Mouse (Mus musculus) CD4-positive, CD25-positive, alpha-beta regulatory T cell, adult 9 weeks (primary cell): Measurements from ENCODE around the gene Plcb1. TPM values are rescaled to one million over a fixed set of nuclear protein-coding genes. Genes with fewer than 3 reads are reported as not detected.

Experiments used
- polyA plus RNA-seq: library from polyadenylated mRNA; unstranded; fragments of 100-300 nt; shearing (Covaris generic); gene quantifications from one replicate; pipeline ENCODE4 v1.2.1, GENCODE M21; 2017

The Plcb1 gene
- not detected for polyA plus RNA-seq

DNA sequence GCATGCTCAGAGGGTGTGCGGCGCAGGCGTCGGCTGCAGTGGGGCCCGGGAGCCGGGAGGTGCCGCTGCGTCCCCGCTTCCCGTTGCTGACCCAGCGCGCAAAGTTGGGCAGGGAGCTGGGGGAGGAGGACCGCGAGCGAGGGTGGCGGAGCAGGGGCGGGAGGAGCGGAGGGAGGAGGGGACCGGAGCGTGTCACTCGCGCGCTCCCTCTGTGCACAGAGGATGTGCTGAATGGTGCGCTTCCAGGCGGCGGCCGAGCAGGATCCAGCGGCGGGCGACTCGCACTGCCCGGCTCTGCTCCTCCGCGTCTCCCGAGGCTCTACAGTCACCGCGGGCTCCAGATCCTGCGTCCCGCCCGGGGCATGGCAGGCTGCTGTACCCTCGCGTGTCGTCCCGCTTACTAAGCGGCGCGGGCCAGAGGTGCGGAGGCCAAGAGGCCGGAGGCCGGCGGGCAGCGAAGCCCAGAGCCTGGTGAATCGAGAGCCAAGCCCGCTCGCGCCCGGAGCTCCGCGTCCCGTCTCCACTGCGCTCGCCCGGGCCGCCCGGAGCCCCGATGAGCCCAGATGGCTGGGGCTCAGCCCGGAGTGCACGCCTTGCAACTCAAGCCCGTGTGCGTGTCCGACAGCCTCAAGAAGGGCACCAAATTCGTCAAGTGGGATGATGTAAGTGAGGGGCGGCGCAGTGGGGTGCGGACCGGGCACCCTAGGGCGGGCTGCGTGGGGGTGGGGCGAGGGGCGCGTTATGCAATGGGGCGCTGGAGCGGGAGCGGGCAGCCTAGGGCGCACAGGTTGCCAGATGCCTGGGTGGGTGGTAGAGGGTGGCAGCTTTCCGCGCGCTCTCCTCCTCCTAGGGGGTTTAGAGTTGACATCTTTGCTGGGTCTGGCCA lies at the start of gene Plcb1:
Gene Plcb1 (plus strand): TSS at position 98 of the 886 bp plus-strand sequence.

Other genes starting within 250 kb of the Plcb1 start
- gene Hao1, start 231.7 kb upstream of the Plcb1 start, polyA plus RNA-seq = not detected
- 19.5 TPM for gene Tmx4, start 141.9 kb upstream of the Plcb1 start, polyA plus RNA-seq